Mouse (Mus musculus) heart, embryonic 12.5 days (tissue): Measurements from ENCODE around the gene Slc22a14. TPM values are rescaled to one million over a fixed set of nuclear protein-coding genes. Genes with fewer than 3 reads are reported as not detected.
"Not testable (repeated sequence)": the region's sequence is repeated elsewhere in the genome, so short reads cannot be mapped to it uniquely, and the experiment has no call there.

ENCODE experiments used
- ATAC-seq: fragments of 200-750 bp; cut with Nextera tagmentation; 2 replicates; pipeline ENCODE4 v1.8.0; 2017; ENCODE audit warnings: moderate TSS enrichment, moderate library complexity; ENCODE audit not compliant: insufficient number of reproducible peaks, low FRiP score
- H3K27ac ChIP-seq: fragments of 300-500 bp; sonication (generic); 2 replicates; pipeline ENCODE4 v1.5.1; 2016; ENCODE audit warnings: mild to moderate bottlenecking, moderate library complexity; ENCODE audit not compliant: poor library complexity, severe bottlenecking
- H3K27me3 ChIP-seq: fragments of 300-500 bp; sonication (generic); replicated peaks from 2 replicates; pipeline ENCODE4 v1.6.1; 2016; ENCODE audit warnings: mild to moderate bottlenecking, moderate library complexity
- H3K36me3 ChIP-seq: fragments of 300-500 bp; sonication (generic); 2 replicates; pipeline ENCODE4 v1.6.1; 2016; ENCODE audit warnings: mild to moderate bottlenecking, moderate library complexity
- H3K4me1 ChIP-seq: fragments of 300-500 bp; sonication (generic); replicated peaks from 2 replicates; pipeline ENCODE4 v1.6.1; 2016; ENCODE audit warnings: mild to moderate bottlenecking
- H3K4me2 ChIP-seq: fragments of 300-500 bp; sonication (generic); 2 replicates; pipeline ENCODE4 v1.6.1; 2016; ENCODE audit warnings: mild to moderate bottlenecking, moderate library complexity
- H3K4me3 ChIP-seq: fragments of 300-500 bp; sonication (generic); 2 replicates; pipeline ENCODE4 v1.5.1; 2016; ENCODE audit warnings: mild to moderate bottlenecking
- H3K9ac ChIP-seq: fragments of 300-500 bp; sonication (generic); 2 replicates; pipeline ENCODE4 v1.6.1; 2016; ENCODE audit warnings: mild to moderate bottlenecking, moderate library complexity
- H3K9me3 ChIP-seq: fragments of 300-500 bp; sonication (generic); replicated peaks from 2 replicates; pipeline ENCODE4 v1.6.1; 2016; ENCODE audit warnings: mild to moderate bottlenecking, moderate library complexity
- WGBS: fragments of 180-500 bp; shearing (Covaris S2); methylation state at CpG from one replicate; pipeline ENCODE4 v1.1.7; 2016; 5-methylcytosine and 5-hydroxymethylcytosine counted together
- polyA plus RNA-seq: library from polyadenylated mRNA; unstranded; fragments of >200 nt; fragmentation: Nextera tagmentation; extraction: Ambion mirVana; gene quantifications from 2 replicates; pipeline ENCODE4 v1.2.1, GENCODE M21; 2016

The Slc22a14 gene
- polyA plus RNA-seq, 1 experiment from 2014 or later, result not detected

DNA sequence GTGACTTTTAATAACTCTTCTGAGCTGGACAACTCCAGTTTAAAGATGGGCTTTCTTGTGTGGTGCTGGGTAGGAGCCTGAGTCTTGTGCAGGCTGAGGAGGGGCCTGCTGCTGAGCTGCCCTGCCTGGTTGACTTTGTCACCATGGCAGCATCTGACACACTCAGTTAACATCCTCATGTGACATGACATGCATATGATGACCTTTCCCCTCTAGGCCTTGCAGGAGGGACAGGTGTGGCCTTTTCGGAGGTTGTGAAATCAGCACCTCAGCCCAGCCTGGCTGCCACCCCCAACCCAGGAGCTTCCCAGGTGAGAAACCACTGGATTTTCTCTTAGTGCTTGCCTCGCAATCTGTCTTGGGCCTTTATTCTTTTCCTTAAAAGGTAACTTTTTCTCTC lies 24.9 kb upstream of the Slc22a14 start:
- H3K4me3 ChIP-seq, result no peak overlapping the region
- H3K4me1 ChIP-seq, result no peaks in the 10 kb centered on the region
- no peaks in the 10 kb centered on the region for H3K27me3 ChIP-seq
- no peak overlapping the region for H3K9ac ChIP-seq
- ATAC-seq, result no peak
- H3K27ac ChIP-seq, result no peak overlapping the region
- 83% methylated on average over 2 of the region's 2 CpGs for WGBS
- no peak overlapping the region for H3K4me2 ChIP-seq
- H3K36me3 ChIP-seq, result no peaks in the 10 kb centered on the region
- H3K9me3 ChIP-seq, result no peaks in the 10 kb centered on the region; the same call in 1 of the 2 replicates

DNA sequence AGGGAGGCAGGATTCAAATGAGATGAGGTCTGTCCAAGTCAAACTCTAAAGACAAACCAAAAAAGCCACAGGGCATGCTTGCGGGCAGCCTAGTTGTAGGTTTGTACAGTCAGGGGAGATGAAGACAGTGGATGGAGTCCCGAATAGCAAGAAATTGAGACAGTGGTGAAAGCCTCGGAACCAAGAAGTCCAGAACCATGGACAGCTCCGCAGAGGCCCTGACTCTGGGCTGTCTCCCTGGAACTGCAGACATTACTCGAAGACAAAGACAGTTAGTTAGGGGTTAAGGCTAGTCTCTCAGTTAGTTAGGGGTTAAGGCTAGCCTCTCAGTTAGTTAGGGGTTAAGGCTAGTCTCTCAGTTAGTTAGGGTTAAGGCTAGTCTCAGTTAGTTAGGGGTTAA lies 23.6 kb upstream of the Slc22a14 start:
- H3K9me3 ChIP-seq, result no peaks in the 10 kb centered on the region; the same call in 1 of the 2 replicates
- WGBS, result 46% methylated on average over 5 of the region's 5 CpGs
- H3K27me3 ChIP-seq, result no peaks in the 10 kb centered on the region
- ATAC-seq, result no peak
- H3K36me3 ChIP-seq, result no peaks in the 10 kb centered on the region
- no peaks in the 10 kb centered on the region for H3K4me1 ChIP-seq
- no peak overlapping the region for H3K27ac ChIP-seq
- H3K4me3 ChIP-seq, result no peak overlapping the region
- H3K4me2 ChIP-seq, result no peak overlapping the region
- no peak overlapping the region for H3K9ac ChIP-seq

DNA sequence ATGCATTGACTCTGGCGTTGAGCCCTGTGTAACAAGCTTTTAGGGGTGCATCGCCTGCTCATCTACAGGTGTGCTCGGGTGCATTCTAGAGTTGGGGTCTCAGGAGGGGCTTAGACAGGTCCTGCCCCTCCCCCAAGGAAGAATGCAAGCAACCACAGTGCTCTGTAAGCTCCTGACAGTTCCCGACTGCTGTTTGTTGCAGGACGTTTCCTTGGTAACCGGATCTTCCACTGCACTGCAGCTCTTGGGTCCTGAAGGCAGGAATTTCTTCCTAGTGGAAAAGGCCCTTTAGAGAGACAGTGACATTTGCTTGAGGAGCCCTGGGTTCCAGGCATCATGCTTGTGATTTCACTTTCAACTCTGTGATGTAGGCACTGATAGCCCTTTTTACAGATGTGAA lies 17.2 kb upstream of the Slc22a14 start:
- H3K9ac ChIP-seq, result no peak overlapping the region
- ATAC-seq, result no peak

DNA sequence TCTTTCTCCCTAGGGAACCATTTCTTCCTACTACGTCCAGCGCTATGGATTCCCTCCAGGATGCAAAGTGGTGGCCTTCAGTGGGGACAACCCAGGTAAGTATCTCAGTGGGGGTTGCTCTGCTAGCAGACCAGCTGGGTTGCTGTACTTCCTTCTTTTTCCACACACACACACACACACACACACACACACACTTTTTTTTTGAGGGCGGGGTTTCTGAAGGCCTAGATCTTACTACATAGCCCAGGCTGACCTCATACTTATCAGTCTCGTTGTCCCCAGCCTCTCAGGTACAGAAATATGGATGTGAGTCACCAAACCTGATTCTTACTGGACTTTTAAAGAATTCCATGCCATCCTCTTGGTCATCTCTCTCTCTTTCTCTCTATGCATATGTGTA lies 12.9 kb upstream of the Slc22a14 start:
- ATAC-seq, result no peak
- no peak overlapping the region for H3K4me3 ChIP-seq
- H3K9me3 ChIP-seq, result no peaks in the 10 kb centered on the region
- H3K4me1 ChIP-seq, result peaks cover 6% of the 10 kb centered on the region
- peaks cover 8% of the 10 kb centered on the region; the same call in 1 of the 2 replicates for H3K36me3 ChIP-seq
- 85% methylated on average over 4 of the region's 4 CpGs for WGBS
- H3K27ac ChIP-seq, result no peak overlapping the region
- H3K4me2 ChIP-seq, result no peak overlapping the region
- H3K9ac ChIP-seq, result no peak overlapping the region
- no peaks in the 10 kb centered on the region for H3K27me3 ChIP-seq

More for the DNA sequence above, 17.2 kb upstream of the Slc22a14 start:
- H3K36me3 ChIP-seq, result peaks cover 8% of the 10 kb centered on the region; the same call in 1 of the 2 replicates
- no peak overlapping the region for H3K4me2 ChIP-seq
- no peak overlapping the region for H3K4me3 ChIP-seq
- no peak overlapping the region for H3K27ac ChIP-seq
- H3K27me3 ChIP-seq, result no peaks in the 10 kb centered on the region
- H3K9me3 ChIP-seq, result no peaks in the 10 kb centered on the region; the same call in 1 of the 2 replicates
- peaks cover 6% of the 10 kb centered on the region for H3K4me1 ChIP-seq
- WGBS, result 49% methylated on average over 6 of the region's 6 CpGs

DNA sequence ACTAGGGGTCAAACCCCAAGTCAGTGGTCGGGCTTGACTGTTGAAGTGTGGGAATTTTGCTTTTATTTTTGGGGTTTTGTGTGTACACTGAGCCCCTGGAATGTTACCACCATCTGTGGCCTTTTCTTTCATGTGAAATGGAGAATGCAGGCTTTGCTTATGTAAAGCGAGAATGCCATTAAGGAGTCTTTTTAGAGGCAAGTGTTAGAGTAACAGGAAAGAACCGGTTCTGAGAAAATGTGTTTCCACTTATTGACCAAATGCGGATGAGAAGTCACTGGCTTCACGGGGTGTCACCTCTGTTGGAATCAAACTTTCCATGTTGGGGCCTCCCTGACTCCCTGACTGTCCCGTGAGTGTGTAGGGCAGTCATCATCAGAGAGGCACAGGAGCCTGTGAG lies 10.2 kb upstream of the Slc22a14 start:
- Histone ChIP-seq H3K27ac (no peak overlapping the region), H3K4me2 (no peak overlapping the region), H3K36me3 (peaks cover 8% of the 10 kb centered on the region; the same call in 1 of the 2 replicates), H3K9me3 (no peaks in the 10 kb centered on the region), H3K9ac (no peak overlapping the region), H3K4me1 (no peaks in the 10 kb centered on the region), H3K4me3 (no peak overlapping the region), H3K27me3 (no peaks in the 10 kb centered on the region)
- no peak for ATAC-seq
- WGBS, result 61% methylated on average over 6 of the region's 6 CpGs

DNA sequence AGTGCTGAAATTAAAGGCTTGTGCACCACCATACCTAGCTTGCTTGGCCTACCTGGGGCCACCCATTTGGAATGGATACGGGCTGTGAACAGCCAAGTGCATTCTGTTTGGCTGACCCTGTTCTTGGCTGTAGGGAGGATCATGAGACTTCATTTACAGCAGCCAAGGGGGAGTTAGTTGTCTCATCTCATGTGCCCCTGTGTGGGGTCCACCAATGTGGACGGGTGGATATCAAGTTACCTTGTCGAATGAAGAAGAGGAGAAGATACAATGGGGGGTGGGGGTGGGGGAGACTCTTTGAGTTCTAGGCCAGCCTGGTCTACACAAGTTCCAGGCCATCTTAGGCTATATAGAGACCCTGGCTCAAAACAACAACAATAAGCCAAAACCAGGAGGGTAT lies 9.7 kb upstream of the Slc22a14 start:
- no peak overlapping the region for H3K4me2 ChIP-seq
- H3K27me3 ChIP-seq, result no peaks in the 10 kb centered on the region
- WGBS, result 71% methylated on average over 3 of the region's 3 CpGs
- no peak overlapping the region for H3K9ac ChIP-seq
- H3K4me1 ChIP-seq, result no peaks in the 10 kb centered on the region
- H3K9me3 ChIP-seq, result no peaks in the 10 kb centered on the region
- no peak overlapping the region for H3K27ac ChIP-seq
- H3K4me3 ChIP-seq, result no peak overlapping the region
- peaks cover 8% of the 10 kb centered on the region; the same call in 1 of the 2 replicates for H3K36me3 ChIP-seq
- ATAC-seq, result no peak

- 75% methylated on average over 4 of the region's 4 CpGs for WGBS
- H3K4me1 ChIP-seq, result no peaks in the 10 kb centered on the region
- no peaks in the 10 kb centered on the region for H3K27me3 ChIP-seq
- no peak overlapping the region for H3K4me3 ChIP-seq
- H3K9me3 ChIP-seq, result no peaks in the 10 kb centered on the region
- H3K9ac ChIP-seq, result no peak overlapping the region
- ATAC-seq, result no peak
- no peak overlapping the region for H3K27ac ChIP-seq
- no peaks in the 10 kb centered on the region for H3K36me3 ChIP-seq
- no peak overlapping the region for H3K4me2 ChIP-seq
These were observed 5.9 kb upstream of the Slc22a14 start for GRCm38 (mm10) chr9:119371251-119371650.

DNA sequence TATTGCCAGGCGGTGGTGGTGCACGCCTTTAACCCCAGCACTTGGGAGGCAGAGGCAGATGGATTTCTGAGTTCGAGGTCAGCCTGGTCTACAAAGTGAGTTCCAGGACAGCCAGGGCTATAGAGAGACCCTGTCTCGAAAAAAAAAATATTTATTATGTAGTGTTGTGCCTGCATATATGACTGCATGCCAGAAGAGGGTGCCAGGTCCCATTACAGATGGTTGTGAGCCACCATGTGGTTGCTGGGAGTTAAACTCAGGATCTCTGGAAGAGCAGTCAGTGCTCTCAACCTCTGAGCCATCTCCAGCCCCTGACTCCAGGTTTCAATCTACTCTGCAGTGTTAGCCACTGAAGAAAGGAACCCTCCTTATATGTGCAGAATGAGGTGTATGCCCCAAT lies 5.4 kb upstream of the Slc22a14 start:
- not testable (repeated sequence) for H3K27me3 ChIP-seq, H3K36me3 ChIP-seq, H3K9ac ChIP-seq, H3K4me3 ChIP-seq, H3K9me3 ChIP-seq, H3K27ac ChIP-seq, H3K4me1 ChIP-seq, ATAC-seq, H3K4me2 ChIP-seq
- 75% methylated on average over 4 of the region's 4 CpGs for WGBS

DNA sequence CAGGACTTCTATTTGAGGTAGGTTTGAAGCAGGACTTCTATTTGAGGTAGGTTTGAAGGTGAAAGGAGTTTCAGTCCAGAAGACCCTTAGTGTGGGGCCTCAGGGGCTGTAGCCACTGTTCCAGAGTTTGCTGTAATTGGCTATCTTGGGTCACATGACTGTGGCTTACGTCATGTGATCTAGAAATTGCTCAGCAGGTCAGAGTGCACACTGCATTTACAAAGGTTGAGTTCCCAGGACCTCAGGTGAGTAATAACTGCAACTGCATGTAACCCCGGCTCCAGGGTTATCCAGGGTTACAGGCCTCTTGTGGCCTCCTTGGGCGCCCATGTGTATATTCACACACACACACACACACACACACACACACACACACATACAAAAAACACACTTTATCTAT lies 3.0 kb upstream of the Slc22a14 start:
- H3K9ac ChIP-seq, result no peak overlapping the region
- no peak for ATAC-seq
- H3K9me3 ChIP-seq, result no peaks in the 10 kb centered on the region
- 87% methylated on average over 3 of the region's 3 CpGs for WGBS
- no peak overlapping the region for H3K4me3 ChIP-seq
- no peak overlapping the region for H3K4me2 ChIP-seq
- H3K4me1 ChIP-seq, result peaks cover 11% of the 10 kb centered on the region
- no peak overlapping the region for H3K27ac ChIP-seq
- H3K27me3 ChIP-seq, result no peaks in the 10 kb centered on the region
- H3K36me3 ChIP-seq, result no peaks in the 10 kb centered on the region

GRCm38 (mm10) chr9:119363229-119363628 lies 2.1 kb downstream of the Slc22a14 start:
- Histone ChIP-seq H3K4me2 (no peak overlapping the region), H3K9me3 (no peaks in the 10 kb centered on the region), H3K27me3 (no peaks in the 10 kb centered on the region), H3K4me3 (no peak overlapping the region), H3K9ac (no peak overlapping the region), H3K36me3 (no peaks in the 10 kb centered on the region), H3K27ac (no peak overlapping the region), H3K4me1 (peaks cover 24% of the 10 kb centered on the region)
- no peak for ATAC-seq
- WGBS, result 46% methylated on average over 12 of the region's 12 CpGs

GRCm38 (mm10) chr9:119361416-119361815 lies 3.9 kb downstream of the Slc22a14 start:
- ATAC-seq, result no peak
- H3K4me2 ChIP-seq, result no peak overlapping the region
- no peak overlapping the region for H3K4me3 ChIP-seq
- H3K27ac ChIP-seq, result no peak overlapping the region
- H3K9ac ChIP-seq, result no peak overlapping the region
- WGBS, result 88% methylated on average over 5 of the region's 5 CpGs
- H3K27me3 ChIP-seq, result no peaks in the 10 kb centered on the region; the same call in 1 of the 2 replicates
- H3K9me3 ChIP-seq, result no peaks in the 10 kb centered on the region
- peaks cover 24% of the 10 kb centered on the region for H3K4me1 ChIP-seq
- no peaks in the 10 kb centered on the region for H3K36me3 ChIP-seq

- Histone ChIP-seq H3K9me3 (no peaks in the 10 kb centered on the region), H3K9ac (peak overlapping the region; percentile 82), H3K4me3 (peak overlapping the region; percentile 70), H3K27ac (no peak overlapping the region), H3K27me3 (no peaks in the 10 kb centered on the region; the same call in 1 of the 2 replicates), H3K36me3 (no peaks in the 10 kb centered on the region), H3K4me1 (peaks cover 10% of the 10 kb centered on the region), H3K4me2 (peak overlapping the region; percentile 97)
- 52% methylated on average over 9 of the region's 9 CpGs for WGBS
- no peak for ATAC-seq
These were observed 7.3 kb downstream of the Slc22a14 start for GRCm38 (mm10) chr9:119358058-119358429.
